Mouse (Mus musculus) lung, postnatal 0 days (tissue): ENCODE measurements around the gene Myct1.

Source experiments
- CTCF ChIP-seq: IDR thresholded peaks from 2 replicates; pipeline ENCODE4 v1.5.1; 2016; ENCODE audit warnings: antibody characterized with exemption, mild to moderate bottlenecking
- EP300 ChIP-seq: IDR thresholded peaks from 2 replicates; pipeline ENCODE4 v1.6.1; 2016; ENCODE audit warnings: antibody characterized with exemption, mild to moderate bottlenecking, control low read depth

GRCm38 (mm10) chr10:5615186-5616040 is 21.8 kb downstream of the Myct1 start:
- TF ChIP-seq EP300: no peak
- no peak for TF ChIP-seq CTCF
